Mouse (Mus musculus) midbrain, embryonic 10.5 days (tissue): ENCODE measurements around the gene Mrnip. TPM values are rescaled to one million over a fixed set of nuclear protein-coding genes. Genes with fewer than 3 reads are reported as not detected.
"Not testable (repeated sequence)": the region's sequence is repeated elsewhere in the genome, so short reads cannot be mapped to it uniquely, and the experiment has no call there.

Experiments
- DNase-seq: peaks from one replicate; pipeline ENCODE4 v3.0.0-alpha.2; 2017; ENCODE audit warnings: low spot score
- H3K27ac ChIP-seq: fragments of 300-500 bp; sonication (generic); replicated peaks from 2 replicates; pipeline ENCODE4 v1.5.1; 2016; ENCODE audit warnings: mild to moderate bottlenecking
- H3K27me3 ChIP-seq: fragments of 300-500 bp; sonication (generic); 2 replicates; pipeline ENCODE4 v1.6.1; 2016; ENCODE audit warnings: low read depth, mild to moderate bottlenecking; ENCODE audit not compliant: poor library complexity, severe bottlenecking
- H3K36me3 ChIP-seq: fragments of 300-500 bp; sonication (generic); 2 replicates; pipeline ENCODE4 v1.6.1; 2016; ENCODE audit warnings: mild to moderate bottlenecking, moderate library complexity
- H3K4me1 ChIP-seq: fragments of 300-500 bp; sonication (generic); 2 replicates; pipeline ENCODE4 v1.6.1; 2016
- H3K4me3 ChIP-seq: fragments of 300-500 bp; sonication (generic); 2 replicates; pipeline ENCODE4 v1.5.1; 2016; ENCODE audit warnings: mild to moderate bottlenecking, moderate library complexity
- H3K9me3 ChIP-seq: fragments of 300-500 bp; sonication (generic); replicated peaks from 2 replicates; pipeline ENCODE4 v1.6.1; 2016; ENCODE audit warnings: mild to moderate bottlenecking
- WGBS: fragments of 180-500 bp; shearing (Covaris S2); methylation state at CpG from one replicate; pipeline ENCODE4 v1.1.7; 2016; 5-methylcytosine and 5-hydroxymethylcytosine counted together
- polyA plus RNA-seq: library from polyadenylated mRNA; unstranded; fragments of >200 nt; fragmentation: Nextera tagmentation; extraction: Ambion mirVana; gene quantifications from 2 replicates; pipeline ENCODE4 v1.2.1, GENCODE M21; 2016

The Mrnip gene
- polyA plus RNA-seq: 23.4 and 23.8 TPM in 2 replicates

DNA sequence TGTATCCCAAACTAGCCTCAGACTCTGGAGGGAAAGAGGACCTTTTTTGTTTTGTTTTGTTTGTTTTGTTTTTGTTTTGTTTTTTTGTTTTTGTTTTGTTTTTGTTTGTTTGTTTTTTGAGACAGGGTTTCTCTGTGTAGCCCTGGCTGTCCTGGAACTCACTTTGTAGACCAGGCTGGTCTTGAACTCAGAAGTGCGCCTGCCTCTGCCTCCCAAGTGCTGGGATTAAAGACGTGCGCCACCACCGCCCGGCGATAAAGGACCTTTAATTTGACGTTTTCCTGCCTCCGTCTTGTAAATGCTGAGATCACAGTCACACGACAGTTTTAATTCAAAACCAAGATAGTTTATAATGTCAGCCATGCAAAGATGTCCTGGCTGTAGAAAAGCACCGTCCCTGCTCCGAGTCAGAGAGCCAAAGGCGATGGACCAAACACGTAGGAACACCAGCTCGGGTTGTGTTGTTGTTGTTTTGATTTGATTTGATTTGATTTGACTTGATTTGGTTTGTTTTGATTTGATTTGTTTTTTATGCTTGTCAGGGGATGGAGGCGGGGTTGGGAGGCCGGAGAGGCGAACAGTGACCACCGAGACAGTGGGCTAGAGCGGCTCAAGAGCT, at the start of gene Mrnip:
Gene Mrnip (plus strand): TSS at position 334 of the 619 bp plus-strand sequence.
- Histone ChIP-seq H3K36me3 (peaks cover 45% of the 10 kb centered on the region), H3K27ac (peak within 1 kb of the TSS; percentile 86), H3K4me3 (peak within 1 kb of the TSS; percentile 66), H3K4me1 (peaks cover 14% of the 10 kb centered on the region)
- H3K27me3 ChIP-seq, H3K9me3 ChIP-seq, DNase-seq: not testable (repeated sequence)
- whole genome bisulfite sequencing: 4% methylated on average over 19 of the region's 19 CpGs

DNA sequence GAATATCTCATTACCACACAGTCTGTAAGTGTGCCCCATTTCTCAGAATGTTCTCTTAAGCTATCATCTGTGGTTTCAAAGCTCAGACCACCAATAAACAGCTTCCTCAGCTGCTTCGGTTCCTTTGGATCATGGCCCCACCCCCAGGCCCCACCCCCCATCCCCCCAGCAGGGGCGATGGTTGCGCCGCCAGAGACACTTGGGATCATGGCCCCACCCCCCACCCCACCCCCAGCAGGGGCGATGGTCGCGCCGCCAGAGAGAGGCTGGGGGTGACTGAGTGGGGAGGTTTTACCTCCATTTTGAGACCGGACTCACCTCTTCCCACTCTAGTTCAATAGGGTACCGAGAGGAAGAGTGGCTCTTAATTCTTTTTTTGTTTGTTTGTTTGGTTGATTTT, 46.5 kb upstream of the Mrnip start:
- peak overlapping the region; percentile 31 for H3K4me3 ChIP-seq
- H3K27ac ChIP-seq: no peak overlapping the region
- H3K36me3 ChIP-seq: no peaks in the 10 kb centered on the region; the same call in 1 of the 2 replicates
- no peaks in the 10 kb centered on the region for H3K27me3 ChIP-seq
- H3K9me3 ChIP-seq: no peaks in the 10 kb centered on the region
- WGBS: 3% methylated on average over 10 of the region's 10 CpGs
- peak; percentile 20 for DNase-seq
- peaks cover 25% of the 10 kb centered on the region for H3K4me1 ChIP-seq

DNA sequence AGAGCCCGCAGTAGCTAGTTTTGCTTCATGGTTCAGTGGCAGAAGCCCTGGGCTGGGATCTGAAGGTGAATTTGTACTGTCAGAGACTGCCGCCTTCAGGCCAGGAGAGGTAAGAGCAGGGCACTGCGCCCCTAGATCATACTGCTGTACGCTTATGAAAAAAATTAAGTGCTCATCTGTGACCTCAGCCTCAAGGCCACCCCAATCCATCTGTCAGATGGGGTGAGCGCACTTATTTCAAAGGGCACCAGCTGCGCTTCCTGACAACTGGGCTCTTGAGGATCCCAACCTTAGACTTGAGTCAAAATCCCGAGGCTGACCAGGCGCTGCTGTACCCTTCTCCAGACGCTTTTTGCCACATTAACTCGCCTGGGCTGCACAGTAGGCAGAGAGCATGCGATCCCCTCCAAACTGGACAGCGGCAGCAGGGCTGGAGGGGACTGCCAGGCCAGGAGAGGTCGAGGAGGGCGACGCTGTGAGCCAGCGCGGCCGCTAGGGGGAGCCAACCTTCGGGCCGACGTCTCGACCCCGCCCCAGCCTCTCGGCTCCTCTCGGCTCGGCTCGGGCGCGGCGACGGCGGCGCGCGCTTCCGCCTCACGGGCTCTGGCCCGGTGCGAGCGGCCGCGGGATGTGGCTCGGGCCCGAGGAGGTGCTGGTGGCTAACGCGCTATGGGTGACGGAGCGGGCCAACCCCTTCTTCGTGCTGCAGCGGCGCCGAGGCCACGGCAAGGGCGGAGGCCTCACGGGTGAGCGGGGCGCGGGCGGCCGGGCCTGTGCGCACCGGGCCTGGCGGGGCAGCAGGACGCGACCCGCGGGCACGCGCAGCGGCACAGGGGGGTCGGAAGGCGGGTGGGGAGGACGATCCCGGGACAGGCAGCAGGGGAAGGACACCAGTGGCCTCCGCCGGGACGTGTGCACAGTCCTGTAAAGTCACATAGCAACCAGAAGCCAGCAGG, 43.2 kb upstream of the Mrnip start, which contains the start of gene Tbc1d9b:
Gene Tbc1d9b (plus strand): TSS at position 586 of the 956 bp plus-strand sequence.
- peak within 1 kb of the TSS; percentile 98 for H3K27ac ChIP-seq
- peaks cover 25% of the 10 kb centered on the region for H3K4me1 ChIP-seq
- no peaks in the 10 kb centered on the region for H3K9me3 ChIP-seq
- WGBS: under 1% methylated on average over 73 of the region's 77 CpGs
- H3K27me3 ChIP-seq: no peaks in the 10 kb centered on the region
- peak within 1 kb of the TSS; percentile 90 for H3K4me3 ChIP-seq
- H3K36me3 ChIP-seq: peaks cover 6% of the 10 kb centered on the region
- peak; percentile 92 for DNase-seq

DNA sequence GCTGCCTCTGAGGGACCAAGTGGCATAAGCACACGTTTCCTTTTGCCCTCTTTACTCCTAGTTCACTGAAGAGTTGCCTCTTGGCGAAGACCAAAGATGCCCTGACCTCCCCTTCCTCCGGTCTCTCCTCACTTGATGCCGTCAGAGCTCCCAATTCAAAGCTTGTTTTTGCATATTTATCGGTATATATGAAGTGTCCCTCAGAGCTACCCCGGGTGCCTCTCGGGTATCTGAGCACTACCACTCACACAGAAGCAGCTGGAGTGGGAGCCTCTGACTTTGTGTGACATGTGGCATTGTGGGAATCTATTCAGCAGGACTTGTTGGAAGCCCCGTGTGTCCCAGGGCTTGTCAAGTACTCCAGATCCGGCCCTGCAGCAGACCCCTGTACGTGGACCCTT, 42.4 kb upstream of the Mrnip start:
- Histone ChIP-seq H3K27me3 (no peaks in the 10 kb centered on the region), H3K36me3 (peaks cover 13% of the 10 kb centered on the region), H3K27ac (peak overlapping the region; percentile 98), H3K9me3 (no peaks in the 10 kb centered on the region), H3K4me3 (peak overlapping the region; percentile 90), H3K4me1 (peaks cover 25% of the 10 kb centered on the region)
- peak; percentile 28 for DNase-seq
- 33% methylated on average over 10 of the region's 10 CpGs for WGBS

DNA sequence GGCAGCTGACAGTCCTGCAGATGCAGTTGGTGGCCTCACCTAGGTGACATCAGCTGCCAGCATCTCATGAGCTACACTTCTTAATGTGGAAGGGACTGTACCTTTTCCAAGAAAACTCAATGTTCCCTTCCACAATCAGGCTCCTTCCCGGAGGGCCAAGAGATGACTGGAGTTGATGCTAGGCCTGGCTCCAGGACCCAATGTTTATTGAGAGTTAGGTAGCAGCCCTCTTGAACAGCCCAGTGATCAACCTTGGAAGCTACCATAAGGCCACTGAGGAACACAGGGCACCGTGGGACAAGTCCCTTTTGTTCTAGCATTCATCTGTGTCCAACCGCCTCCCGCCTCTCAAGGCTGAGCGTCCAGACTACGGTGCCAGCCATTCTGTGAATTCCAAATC, 42.0 kb upstream of the Mrnip start:
- WGBS: 93% methylated on average over 6 of the region's 6 CpGs
- Histone ChIP-seq H3K27ac (peak overlapping the region; percentile 98; the same call in 1 of the 2 replicates), H3K27me3 (no peaks in the 10 kb centered on the region), H3K4me1 (peaks cover 25% of the 10 kb centered on the region), H3K36me3 (peaks cover 17% of the 10 kb centered on the region), H3K9me3 (no peaks in the 10 kb centered on the region), H3K4me3 (peak overlapping the region; percentile 90)
- no peak for DNase-seq

DNA sequence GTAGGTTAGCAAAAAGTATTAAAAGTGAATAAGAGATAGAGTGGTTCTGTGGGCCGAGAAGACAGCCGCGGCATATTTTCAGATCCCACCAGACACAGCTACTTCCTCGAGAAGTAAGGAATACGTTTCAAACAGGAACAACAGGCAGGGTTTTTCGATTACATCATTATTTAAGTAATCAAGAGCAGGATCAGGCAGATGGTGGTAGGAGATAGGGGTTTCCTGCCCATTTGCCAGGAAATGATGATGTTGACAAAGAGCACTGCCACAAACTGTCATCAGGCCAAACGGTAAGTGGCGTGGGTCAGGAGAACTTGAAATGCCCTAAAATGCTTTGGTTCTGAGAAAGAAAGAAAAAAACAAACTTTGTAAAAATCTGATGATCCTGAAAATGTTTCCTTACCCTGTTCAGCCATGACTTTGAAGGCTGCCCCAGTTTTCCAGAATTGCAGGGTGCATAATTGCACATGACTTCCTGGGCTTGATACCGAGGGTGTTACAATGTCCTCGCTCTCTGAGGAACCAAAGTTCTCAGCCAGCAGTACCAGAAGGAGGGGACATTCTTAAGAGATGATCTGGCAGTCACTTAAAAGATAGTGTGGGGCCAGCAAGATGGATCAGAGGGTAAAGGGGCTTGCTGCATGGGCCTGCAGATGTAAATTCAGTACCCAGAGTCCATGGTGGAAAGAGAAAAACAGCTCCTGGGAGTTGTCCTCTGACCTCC, 39.9 kb upstream of the Mrnip start:
- Histone ChIP-seq H3K4me1 (peaks cover 21% of the 10 kb centered on the region), H3K4me3 (no peak overlapping the region), H3K9me3 (no peaks in the 10 kb centered on the region), H3K36me3 (peaks cover 37% of the 10 kb centered on the region), H3K27me3 (no peaks in the 10 kb centered on the region), H3K27ac (no peak overlapping the region)
- WGBS: 87% methylated on average over 10 of the region's 10 CpGs
- DNase-seq: no peak

DNA sequence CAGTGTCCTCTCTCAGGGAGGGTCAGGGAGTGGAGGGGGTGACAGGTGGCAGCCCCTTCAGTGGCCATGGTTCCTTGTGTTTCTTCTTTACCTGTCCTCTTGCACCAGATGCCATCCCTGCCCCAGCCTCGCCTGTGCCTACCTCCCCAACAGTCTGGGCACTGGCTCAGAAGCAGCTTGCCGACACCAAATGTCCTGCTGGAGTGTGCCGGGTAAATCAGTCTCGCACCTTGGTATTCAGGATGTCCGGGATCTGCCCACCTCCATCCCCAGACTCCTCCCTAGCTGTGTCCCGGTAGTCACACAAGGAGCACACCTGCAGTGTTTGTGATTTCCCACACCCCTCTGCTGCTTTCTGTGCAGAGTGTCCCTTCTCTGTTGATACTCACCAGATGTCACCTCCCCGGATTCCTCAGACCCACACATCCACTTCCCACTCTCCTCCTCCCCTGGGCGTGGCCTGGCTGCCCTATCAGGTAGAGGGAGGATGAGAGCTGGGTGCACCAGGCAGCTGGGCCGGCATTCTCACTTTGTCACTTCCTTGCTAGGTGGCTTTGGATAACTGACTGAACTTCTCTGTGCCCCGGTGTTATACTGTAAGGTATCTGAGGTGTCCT, 35.9 kb upstream of the Mrnip start:
- Histone ChIP-seq H3K4me1 (no peaks in the 10 kb centered on the region), H3K36me3 (peaks cover 77% of the 10 kb centered on the region), H3K4me3 (no peak overlapping the region), H3K27ac (no peak overlapping the region), H3K9me3 (no peaks in the 10 kb centered on the region), H3K27me3 (no peaks in the 10 kb centered on the region)
- DNase-seq: no peak
- 78% methylated on average over 10 of the region's 10 CpGs for WGBS

DNA sequence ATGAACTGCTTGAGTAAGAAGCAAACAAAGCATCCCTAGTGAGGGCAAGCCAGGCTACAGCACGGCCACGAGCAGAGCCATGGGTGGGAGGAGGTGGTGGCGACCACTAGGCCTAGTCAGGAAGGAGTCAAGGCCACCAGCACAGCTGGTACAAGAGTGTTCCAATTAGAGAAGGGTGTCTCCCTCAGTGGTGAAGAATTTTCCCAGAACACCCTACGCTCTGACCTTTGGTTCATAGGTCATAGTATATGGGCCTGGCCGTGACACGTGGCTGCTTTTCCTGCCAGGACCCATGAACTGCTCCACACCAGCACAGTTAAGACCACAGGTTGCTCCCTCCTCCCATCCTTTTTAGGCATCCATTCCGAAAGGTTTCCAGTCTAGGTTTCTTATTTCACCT, 34.7 kb upstream of the Mrnip start:
- WGBS: 84% methylated on average over 7 of the region's 7 CpGs
- H3K4me1 ChIP-seq: no peaks in the 10 kb centered on the region
- no peaks in the 10 kb centered on the region for H3K9me3 ChIP-seq
- no peak overlapping the region for H3K4me3 ChIP-seq
- H3K27ac ChIP-seq: no peak overlapping the region
- no peaks in the 10 kb centered on the region for H3K27me3 ChIP-seq
- DNase-seq: no peak
- H3K36me3 ChIP-seq: peaks cover 86% of the 10 kb centered on the region

DNA sequence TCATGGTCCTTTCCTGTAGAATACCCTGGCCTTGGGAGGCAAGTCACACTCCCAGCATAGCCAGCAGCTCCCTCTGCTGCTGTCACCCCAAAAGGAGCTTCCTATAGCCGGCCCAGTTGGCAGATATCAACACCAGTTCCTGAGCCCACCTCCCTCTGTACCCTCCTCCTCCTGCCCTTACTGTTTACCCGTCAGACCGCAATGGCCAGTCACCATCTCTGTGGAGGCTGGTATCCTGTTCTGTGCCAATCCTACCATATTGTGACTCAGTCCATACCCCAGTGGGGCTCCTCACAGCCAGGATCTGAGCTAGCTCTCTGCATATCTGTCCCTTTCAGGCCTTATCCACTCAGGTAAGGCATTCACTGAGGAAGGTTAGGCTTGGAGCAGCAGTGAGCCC, 28.7 kb upstream of the Mrnip start:
- Histone ChIP-seq H3K27me3 (no peaks in the 10 kb centered on the region), H3K36me3 (peaks cover 96% of the 10 kb centered on the region), H3K27ac (no peak overlapping the region), H3K4me1 (no peaks in the 10 kb centered on the region), H3K9me3 (no peaks in the 10 kb centered on the region), H3K4me3 (no peak overlapping the region)
- DNase-seq: no peak
- WGBS: 89% methylated on average over 3 of the region's 3 CpGs

DNA sequence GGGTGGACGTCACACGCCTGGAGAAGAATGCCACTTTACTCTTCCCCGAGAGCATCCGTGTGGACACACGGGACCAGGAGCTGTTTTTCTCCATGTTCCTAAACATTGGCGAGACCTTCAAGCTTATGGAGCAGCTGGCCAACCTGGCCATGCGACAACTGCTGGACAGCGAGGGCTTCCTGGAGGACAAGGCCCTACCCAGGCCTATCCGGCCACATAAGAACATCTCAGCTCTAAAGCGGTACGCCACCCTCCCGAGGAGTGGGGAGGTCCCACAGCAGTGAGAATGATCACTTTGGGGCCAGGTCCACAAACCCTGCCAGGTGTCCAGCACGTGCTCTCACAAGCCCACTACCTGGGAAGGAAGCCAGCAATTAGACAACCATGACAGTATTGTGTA, 28.1 kb upstream of the Mrnip start:
- Histone ChIP-seq H3K4me1 (no peaks in the 10 kb centered on the region), H3K36me3 (peaks cover 96% of the 10 kb centered on the region), H3K9me3 (no peaks in the 10 kb centered on the region), H3K27ac (no peak overlapping the region), H3K27me3 (no peaks in the 10 kb centered on the region), H3K4me3 (no peak overlapping the region)
- DNase-seq: no peak
- 96% methylated on average over 13 of the region's 13 CpGs for WGBS

DNA sequence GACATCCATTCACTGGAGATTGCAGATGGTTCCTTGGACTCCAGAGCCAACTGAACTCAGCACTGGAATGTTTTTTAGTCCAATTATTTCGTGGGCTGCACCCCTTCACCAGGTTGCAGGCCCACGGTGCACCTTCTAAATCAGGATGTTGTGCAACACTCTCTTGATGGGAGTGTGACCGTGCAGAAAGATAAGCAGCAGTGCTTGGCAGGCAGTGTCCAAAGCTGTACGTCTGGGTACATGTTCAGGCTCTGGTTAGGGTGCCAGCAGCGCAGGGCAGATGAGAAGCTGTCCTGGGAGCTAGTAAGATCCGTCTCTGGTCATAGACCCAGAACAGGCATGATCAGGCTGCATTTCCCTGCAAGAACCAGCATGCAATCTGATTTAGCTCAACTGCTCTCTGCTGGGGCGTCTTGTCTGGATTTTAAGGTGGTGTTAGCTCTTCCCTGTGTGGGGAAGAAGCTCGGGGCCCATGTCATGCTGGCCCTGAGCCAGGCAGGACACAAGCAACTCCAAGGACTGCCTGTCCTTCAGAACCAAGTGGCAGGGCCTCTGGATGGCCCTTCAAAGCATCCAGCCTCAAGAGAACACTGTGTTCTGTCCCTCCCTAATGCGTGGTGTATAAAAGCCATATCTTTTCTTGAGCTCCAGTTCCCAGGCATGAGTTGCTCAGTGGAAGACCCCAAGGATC, 26.8 kb upstream of the Mrnip start:
- no peaks in the 10 kb centered on the region for H3K9me3 ChIP-seq
- no peaks in the 10 kb centered on the region for H3K27me3 ChIP-seq
- peaks cover 96% of the 10 kb centered on the region for H3K36me3 ChIP-seq
- H3K4me3 ChIP-seq: no peak overlapping the region
- no peak overlapping the region for H3K27ac ChIP-seq
- no peak for DNase-seq
- H3K4me1 ChIP-seq: no peaks in the 10 kb centered on the region
- 87% methylated on average over 9 of the region's 9 CpGs for WGBS
